9 mouse cellular contexts compared by ENCODE assay signal in genomic region chr11:106271794-106272643, GRCm38 (mm10). TPM values are rescaled to one million over a fixed set of nuclear protein-coding genes. Genes with fewer than 3 reads are reported as not detected.
A peak's percentile ranks its signal among the peaks of the same experiment; 100 is the strongest.
DNase-seq lines count a peak whose midpoint lies in the region; ATAC-seq and TF ChIP-seq lines count a peak whose summit lies in the region.
"Had no signal": no experiment of that assay in that cellular context is flagged by ENCODE, and none has a peak within 500 bp of the region (broad histone marks: within the 10 kb centered on the region; RNA-seq: fewer than 3 reads in every experiment).

No protein-coding gene starts in this region.

- TF ChIP-seq CTCF in kidney, adult 2 months (conservative IDR thresholded peaks at IDR 0.05; ENCODE audit: insufficient read depth, insufficient read length, low read depth, low read length) = no peak
- TF ChIP-seq CTCF in spleen, adult 2 months (IDR thresholded peaks at IDR 0.05; ENCODE audit: extremely low read depth, insufficient read depth, insufficient read length, insufficient replicate concordance) = no peak

- WGBS in forebrain, embryonic 15.5 days = 2% methylated on average over 41 of the region's 41 CpGs
- WGBS in kidney, adult 2 months = 1% methylated on average over 41 of the region's 41 CpGs
- WGBS in lung, embryonic 16.5 days = under 1% methylated on average over 37 of the region's 41 CpGs
- WGBS in spleen, adult 2 months = 2% methylated on average over 41 of the region's 41 CpGs

- no peaks in the 10 kb centered on the region for H3K27me3 ChIP-seq in forebrain, embryonic 15.5 days
- no peaks in the 10 kb centered on the region for H3K27me3 ChIP-seq in kidney, adult 2 months (replicated peaks; ENCODE audit: control insufficient read depth, insufficient read depth, low read length)
- no peaks in the 10 kb centered on the region for H3K27me3 ChIP-seq in lung, embryonic 16.5 days (ENCODE audit: control insufficient read depth, insufficient read depth, low read depth, low read length)
- H3K27me3 ChIP-seq in spleen, adult 2 months (ENCODE audit: control insufficient read depth, insufficient read depth, low read length) = no peaks in the 10 kb centered on the region

- peak; percentile 97 for DNase-seq in heart, adult 11 months
- DNase-seq in heart, postnatal 25 days (ENCODE audit: low spot score) = no peak
- peak; percentile 51 for DNase-seq in brain, adult 2 months (ENCODE audit: low read depth, low spot score)
- peak; percentile 63 for DNase-seq in kidney, adult 2 months
- DNase-seq in spleen, adult 2 months (ENCODE audit: low read depth in 1 of 2, low spot score in 2 of 2) = peak in 1 of 2 experiments; percentile 53
- DNase-seq in left cerebral cortex, adult 8-10 months (ENCODE audit: low spot score in 2 of 2) = no peak

- peak overlapping the region; percentile 56 for H3K4me2 ChIP-seq in forebrain, embryonic 15.5 days (replicated peaks)
- H3K4me2 ChIP-seq in lung, embryonic 16.5 days (ENCODE audit: low read depth, low read length) = peak overlapping the region; percentile 84

- peak overlapping the region; percentile 74 for H3K4me3 ChIP-seq in forebrain, embryonic 15.5 days
- H3K4me3 ChIP-seq in kidney, adult 2 months (ENCODE audit: insufficient read depth, low read depth, low read length) = peak overlapping the region; percentile 74
- H3K4me3 ChIP-seq in lung, embryonic 16.5 days (ENCODE audit: low read length) = peak overlapping the region; percentile 92
- peak overlapping the region; percentile 66 for H3K4me3 ChIP-seq in spleen, adult 2 months (ENCODE audit: extremely low read depth, insufficient read depth, insufficient read length)

- TF ChIP-seq POLR2A in kidney, adult 2 months (IDR thresholded peaks at IDR 0.05; ENCODE audit: low read depth, low read length) = no peak
- no peak for TF ChIP-seq POLR2A in spleen, adult 2 months (IDR thresholded peaks at IDR 0.05; ENCODE audit: low read depth, low read length)

- peak overlapping the region; percentile 74 for H3K27ac ChIP-seq in forebrain, embryonic 15.5 days (replicated peaks)
- H3K27ac ChIP-seq in kidney, adult 2 months (ENCODE audit: insufficient read depth, low read depth, low read length) = peak overlapping the region; percentile 75
- H3K27ac ChIP-seq in lung, embryonic 16.5 days (ENCODE audit: low read length) = peak overlapping the region; percentile 99
- peak overlapping the region; percentile 80 for H3K27ac ChIP-seq in spleen, adult 2 months (ENCODE audit: insufficient read depth, low read length)

- ATAC-seq in forebrain, embryonic 15.5 days (replicated peaks) = peak; percentile 43; the same call in 1 of the 2 replicates
- peak; percentile 27 for ATAC-seq in lung, embryonic 16.5 days (ENCODE audit: low read depth)

- H3K9ac ChIP-seq in forebrain, embryonic 15.5 days (replicated peaks) = peak overlapping the region; percentile 75
- peak overlapping the region; percentile 100 for H3K9ac ChIP-seq in lung, embryonic 16.5 days (ENCODE audit: low read length)

- intact Hi-C loops in heart, postnatal 25 days (cut with DNase I) = loop anchor here (2.0 to 10.0 kb wide), 4 partner anchors 15 to 343 kb away; partner anchors contain the start of genes Ccdc47, Ddx42, Ftsj3 and Psmc5

- peaks cover 51% of the 10 kb centered on the region for H3K4me1 ChIP-seq in forebrain, embryonic 15.5 days
- H3K4me1 ChIP-seq in kidney, adult 2 months (ENCODE audit: control insufficient read depth, insufficient read depth, low read length) = peaks cover 40% of the 10 kb centered on the region
- H3K4me1 ChIP-seq in lung, embryonic 16.5 days (replicated peaks; ENCODE audit: control insufficient read depth, insufficient read depth, low read length) = peaks cover 55% of the 10 kb centered on the region
- peaks cover 24% of the 10 kb centered on the region; the same call in 1 of the 2 replicates for H3K4me1 ChIP-seq in spleen, adult 2 months (ENCODE audit: control insufficient read depth, insufficient read depth, insufficient read length)

- peaks cover 1% of the 10 kb centered on the region; the same call in 1 of the 2 replicates for H3K36me3 ChIP-seq in forebrain, embryonic 15.5 days
- H3K36me3 ChIP-seq in kidney, adult 2 months (ENCODE audit: control insufficient read depth, insufficient read depth, low read length) = no peaks in the 10 kb centered on the region; the same call in 1 of the 2 replicates
- peaks cover 7% of the 10 kb centered on the region for H3K36me3 ChIP-seq in lung, embryonic 16.5 days (ENCODE audit: control insufficient read depth, insufficient read depth, low read length)
- H3K36me3 ChIP-seq in spleen, adult 2 months (ENCODE audit: control insufficient read depth, insufficient read depth, low read length) = peaks cover 5% of the 10 kb centered on the region; the same call in 1 of the 2 replicates

- H3K9me3 ChIP-seq in forebrain, embryonic 15.5 days = no peaks in the 10 kb centered on the region
- no peaks in the 10 kb centered on the region for H3K9me3 ChIP-seq in lung, embryonic 16.5 days (ENCODE audit: control insufficient read depth, low read length)

RNA-seq across cellular contexts. Expression of gene Smarcd2, which starts 0.8 kb away (rescaled TPM):
- total RNA-seq in heart, postnatal 25 days (2021) = 10 to 100 TPM; 17.7 to 21.5 TPM
- 12.7 and 13.2 TPM in 2 replicates for polyA plus RNA-seq in forebrain, embryonic 15.5 days (2015; fragmentation: Nextera tagmentation; extraction: Ambion mirVana)
- 70.0 and 77.9 TPM in 2 replicates for polyA plus RNA-seq in kidney, adult 2 months (2012; rRNA removed)
- 69.3 and 71.4 TPM in 2 replicates for polyA plus RNA-seq in lung, embryonic 16.5 days (2015; fragmentation: Nextera tagmentation; extraction: Ambion mirVana)
- polyA plus RNA-seq in spleen, adult 2 months (2012; rRNA removed) = 120 and 146 TPM in 2 replicates
- total RNA-seq in left cerebral cortex, adult 8-10 months (2022) = 10 to 100 TPM; 12.2 to 20.5 (median 19.4) TPM

RNA-seq across cellular contexts. Expression of gene Tcam1, which starts 4.5 kb away (rescaled TPM):
- not detected for total RNA-seq in heart, postnatal 25 days (2021)
- polyA plus RNA-seq in forebrain, embryonic 15.5 days (2015; fragmentation: Nextera tagmentation; extraction: Ambion mirVana) = 0.08 and 0.10 TPM in 2 replicates
- polyA plus RNA-seq in kidney, adult 2 months (2012; rRNA removed) = 0.02 and 0.03 TPM in 2 replicates
- polyA plus RNA-seq in lung, embryonic 16.5 days (2015; fragmentation: Nextera tagmentation; extraction: Ambion mirVana) = 0.26 and 0.29 TPM in 2 replicates
- 0.11 and 0.14 TPM in 2 replicates for polyA plus RNA-seq in spleen, adult 2 months (2012; rRNA removed)
- total RNA-seq in left cerebral cortex, adult 8-10 months (2022) = under 1 TPM in 3 of 4 experiments, not detected in 1; 0.14 to 0.17 (median 0.16) TPM

RNA-seq across cellular contexts. Expression of gene Psmc5, which starts 16.1 kb away (rescaled TPM):
- 100 to 1,000 TPM; 103 to 107 TPM for total RNA-seq in heart, postnatal 25 days (2021)
- polyA plus RNA-seq in forebrain, embryonic 15.5 days (2015; fragmentation: Nextera tagmentation; extraction: Ambion mirVana) = 274 and 283 TPM in 2 replicates
- polyA plus RNA-seq in kidney, adult 2 months (2012; rRNA removed) = 52.5 and 66.9 TPM in 2 replicates
- polyA plus RNA-seq in lung, embryonic 16.5 days (2015; fragmentation: Nextera tagmentation; extraction: Ambion mirVana) = 242 and 250 TPM in 2 replicates
- 18.6 and 18.9 TPM in 2 replicates for polyA plus RNA-seq in spleen, adult 2 months (2012; rRNA removed)
- 100 to 1,000 TPM; 185 to 217 (median 197) TPM for total RNA-seq in left cerebral cortex, adult 8-10 months (2022)

RNA-seq across cellular contexts. Expression of gene Ftsj3, which starts 16.1 kb away (rescaled TPM):
- total RNA-seq in heart, postnatal 25 days (2021) = 10 to 100 TPM; 20.8 to 21.8 TPM
- polyA plus RNA-seq in forebrain, embryonic 15.5 days (2015; fragmentation: Nextera tagmentation; extraction: Ambion mirVana) = 39.2 and 39.7 TPM in 2 replicates
- 11.7 TPM in 2 replicates for polyA plus RNA-seq in kidney, adult 2 months (2012; rRNA removed)
- 42.9 and 48.7 TPM in 2 replicates for polyA plus RNA-seq in lung, embryonic 16.5 days (2015; fragmentation: Nextera tagmentation; extraction: Ambion mirVana)
- polyA plus RNA-seq in spleen, adult 2 months (2012; rRNA removed) = 12.2 and 14.4 TPM in 2 replicates
- total RNA-seq in left cerebral cortex, adult 8-10 months (2022) = 10 to 100 TPM; 24.2 to 34.4 (median 29.6) TPM

RNA-seq across cellular contexts. Expression of gene Gh, which starts 29.6 kb away (rescaled TPM):
- not detected for total RNA-seq in heart, postnatal 25 days (2021)
- polyA plus RNA-seq in forebrain, embryonic 15.5 days (2015; fragmentation: Nextera tagmentation; extraction: Ambion mirVana) = not detected in 2 replicates
- polyA plus RNA-seq in kidney, adult 2 months (2012; rRNA removed) = 0.16 TPM in 1 of 2 replicates, not detected in the other
- not detected in 2 replicates for polyA plus RNA-seq in lung, embryonic 16.5 days (2015; fragmentation: Nextera tagmentation; extraction: Ambion mirVana)
- 4.7 and 5.4 TPM in 2 replicates for polyA plus RNA-seq in spleen, adult 2 months (2012; rRNA removed)
- total RNA-seq in left cerebral cortex, adult 8-10 months (2022) = 10 to 100 TPM in 1 of 4 experiments, 1 to 10 TPM in 1, not detected in 2; 1.1 to 16.8 TPM
- total RNA-seq: left cerebral cortex, postnatal 10 days had no signal

Comparison
In these comparisons a context has a peak if more than half of its experiments do, and no peak if none do; other contexts are left out.
1. DNase-seq: peak in heart, adult 11 months (single experiment), brain, adult 2 months (single experiment) and kidney, adult 2 months (single experiment); none in heart, postnatal 25 days (single experiment) and left cerebral cortex, adult 8-10 months (0 of 2).
2. Peak in every context shown above with its lines, with median percentiles within 50 percentile points of each other: H3K27ac ChIP-seq and H3K4me3 ChIP-seq.